Mouse (Mus musculus) testis, adult 2 months (tissue): ENCODE results near the gene Tshb.

Experiments used
- CTCF ChIP-seq: fragments of 200-500 bp; IDR thresholded peaks from 2 replicates; pipeline ENCODE4 v1.5.1; 2012; ENCODE audit warnings: low read depth, mild to moderate bottlenecking, inconsistent platforms, low read length, moderate library complexity; ENCODE audit not compliant: control insufficient read depth, insufficient read depth, insufficient replicate concordance
- POLR2A ChIP-seq: fragments of 200-500 bp; IDR thresholded peaks from 2 replicates; pipeline ENCODE4 v1.6.1; 2012; ENCODE audit warnings: low read depth, mild to moderate bottlenecking, inconsistent platforms, low read length, moderate library complexity; ENCODE audit not compliant: control insufficient read depth

GRCm38 (mm10) chr3:102733050-102733449 is 49.5 kb downstream of the Tshb start:
- TF ChIP-seq CTCF (no peak), POLR2A (no peak)
